Mouse (Mus musculus): ENCODE measurements at regions not wholly inside any gene's neighbourhood (a gene's known extent, or its start where the extent isn't known, plus 50 kb on each side); places are given as distances from the start of the nearest gene placed in this dataset.

DNA sequence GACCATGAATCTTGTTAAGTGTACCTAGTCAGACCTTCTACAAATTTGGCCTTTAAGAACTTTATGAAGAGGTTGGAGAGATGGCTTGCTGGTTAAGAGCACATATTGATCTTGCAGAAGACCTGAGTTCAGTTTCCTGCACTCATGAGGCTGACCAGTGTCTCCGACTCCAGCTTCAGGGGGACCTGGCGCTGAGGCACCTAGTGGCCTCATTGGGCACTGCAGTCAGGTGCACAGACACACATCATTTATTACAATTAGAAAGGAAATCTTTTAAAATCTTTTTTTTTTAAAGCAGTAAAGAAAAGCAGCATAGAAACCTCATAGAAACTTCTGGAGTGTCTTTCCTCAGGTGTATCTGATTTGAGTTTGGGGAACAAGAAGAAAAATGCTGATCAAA lies 123.9 kb upstream of the Cops8 start:
- TF ChIP-seq MAX (IDR thresholded peaks at IDR 0.05) = no peak
- no peak for TF ChIP-seq CTCF (IDR thresholded peaks at IDR 0.05; ENCODE audit: control insufficient read depth, insufficient read depth, insufficient read length)
